Mouse (Mus musculus): ENCODE measurements around the gene Mup7. TPM values are rescaled to one million over a fixed set of nuclear protein-coding genes. Genes with fewer than 3 reads are reported as not detected.
"Not testable (repeated sequence)": the region's sequence is repeated elsewhere in the genome, so short reads cannot be mapped to it uniquely, and the experiment has no call there.

Mup7 gene
- not detected for total RNA-seq (2021)

- DNase-seq (ENCODE audit: low spot score in 2 of 2); intact Hi-C loops (cut with DNase I): not testable (repeated sequence)
Measured at GRCm38 (mm10) chr4:60070375-60070774, at the start of gene Mup7. TSS of gene Mup7 (minus strand) at chr4:60070475.

DNA sequence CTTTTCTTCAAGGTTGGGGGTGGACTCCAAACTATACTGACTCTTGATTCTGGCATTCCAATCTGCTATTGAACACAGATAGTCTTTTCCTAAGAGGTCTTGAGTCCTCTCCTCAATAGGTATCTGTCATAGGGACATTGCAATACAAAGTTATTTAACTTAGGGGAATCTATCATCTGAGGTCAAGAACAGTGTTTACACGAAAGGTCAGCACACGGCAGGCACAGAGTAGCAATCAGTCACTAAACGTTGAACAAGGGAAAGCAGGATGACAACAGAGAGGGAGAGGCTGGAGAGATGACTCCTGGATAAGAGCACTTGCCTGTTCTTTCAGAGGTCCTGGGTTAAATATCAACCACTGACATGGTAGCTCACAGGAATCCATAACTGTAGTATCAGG, 9.6 kb upstream of the Mup7 start:
- DNase-seq (ENCODE audit: low spot score in 2 of 2); intact Hi-C loops (cut with DNase I): not testable (repeated sequence)

DNA sequence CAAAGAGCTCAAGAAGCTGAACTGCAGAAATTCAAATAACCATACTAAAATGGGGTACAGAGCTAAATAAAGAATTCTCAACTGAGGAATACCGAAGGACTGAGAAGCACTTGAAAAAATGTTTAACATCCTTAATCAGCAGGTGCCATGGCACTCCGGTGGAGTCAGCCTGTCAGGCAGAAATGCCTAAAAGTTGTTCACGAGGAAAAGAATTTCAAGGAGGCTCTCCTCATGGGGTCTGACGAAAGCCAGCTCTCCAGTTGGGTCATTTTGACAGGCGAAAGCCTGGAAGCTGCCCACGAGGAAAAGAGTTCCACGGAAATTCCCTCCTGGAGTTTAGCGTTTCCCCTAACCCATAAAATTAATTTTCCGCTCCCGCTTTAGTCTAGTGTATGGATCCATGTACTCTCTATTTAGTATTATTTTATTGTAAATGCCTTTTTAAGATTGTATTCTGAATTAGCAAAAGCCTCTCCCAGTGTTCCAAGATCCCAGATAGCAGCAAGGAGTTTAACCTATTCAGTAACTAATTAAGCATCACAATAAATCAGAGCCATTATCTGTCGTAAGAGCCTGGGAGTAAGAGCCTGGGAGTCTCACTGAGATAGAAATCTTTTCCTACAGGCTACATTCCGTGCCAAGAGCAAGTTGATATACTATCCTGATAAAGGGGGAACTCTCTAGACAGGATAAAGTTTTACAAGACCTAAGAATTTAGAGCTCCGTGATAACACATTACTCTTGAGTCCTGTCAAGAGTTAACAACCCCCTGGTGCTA, 40.8 kb downstream of the Mup7 start:
- DNase-seq (ENCODE audit: low spot score in 2 of 2); intact Hi-C loops (cut with DNase I): not testable (repeated sequence)

DNA sequence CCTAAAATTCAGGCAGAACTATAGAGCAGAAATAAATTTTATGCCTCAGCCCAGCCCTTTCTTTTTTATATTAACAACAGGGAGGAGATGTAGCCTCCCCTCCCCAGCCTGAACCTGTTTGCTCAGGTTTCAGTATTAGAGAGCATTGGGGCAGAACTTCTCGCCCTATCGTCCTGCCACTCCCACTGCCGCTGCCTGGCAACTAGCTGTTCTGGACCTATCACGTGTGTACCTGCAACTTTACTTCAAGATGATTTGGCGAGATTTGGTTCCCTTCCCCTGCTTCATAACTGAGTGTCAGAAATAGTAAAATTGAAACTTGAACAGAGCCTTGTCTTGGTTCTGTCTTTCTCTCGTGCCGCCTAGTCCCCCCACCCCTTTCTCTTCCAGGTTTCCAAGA, 50.1 kb downstream of the Mup7 start:
- intact Hi-C loops (cut with DNase I); DNase-seq (ENCODE audit: low spot score in 2 of 2): not testable (repeated sequence)

Other genes with a start within 250 kb of the Mup7 start
- gene Slc46a2, start 155.4 kb downstream of the Mup7 start, total RNA-seq (2021) = not detected
- not detected for gene Mup4, start 109.8 kb downstream of the Mup7 start, total RNA-seq (2021)
- not detected for gene Mup6, start 106.2 kb downstream of the Mup7 start, total RNA-seq (2021)
- gene Mup2, start 83.8 kb upstream of the Mup7 start, total RNA-seq (2021) = not detected
- gene Mup8, start 152.1 kb upstream of the Mup7 start, total RNA-seq (2021) = not detected